Mouse (Mus musculus): ENCODE results near the gene Tgm4. TPM values are rescaled to one million over a fixed set of nuclear protein-coding genes. Genes with fewer than 3 reads are reported as not detected.
A peak's percentile ranks its signal among the peaks of the same experiment; 100 is the strongest.

The Tgm4 gene
- polyA plus RNA-seq, 1 experiment, result 0.36 TPM

GRCm38 (mm10) chr9:123079149-123079548 lies 44.6 kb downstream of the Tgm4 start:
- H3K27ac ChIP-seq (ENCODE audit: control insufficient read depth, insufficient read depth, low read length), result no peak overlapping the region
- H3K36me3 ChIP-seq (ENCODE audit: control insufficient read depth, insufficient read depth, low read length), result peaks cover 19% of the 10 kb centered on the region

DNA sequence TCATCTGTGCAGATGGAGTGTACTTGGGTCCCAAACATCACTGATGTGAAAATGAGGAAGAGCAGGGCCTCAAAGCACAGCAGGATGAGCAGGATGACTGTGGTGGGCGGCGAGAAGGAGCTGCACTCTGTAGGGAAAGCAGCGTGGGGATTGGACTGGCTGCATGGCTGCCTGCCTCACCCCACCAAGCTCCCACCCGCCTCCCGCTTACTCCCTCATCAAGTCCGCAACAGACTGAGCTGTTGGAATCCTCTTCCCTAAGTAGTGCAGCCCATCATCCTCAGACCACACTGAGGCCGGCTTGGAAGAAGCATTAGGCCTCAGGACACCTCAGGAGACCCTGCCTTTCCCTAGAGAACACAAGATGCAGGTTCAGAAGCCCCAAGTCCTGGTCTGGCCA lies 45.8 kb downstream of the Tgm4 start:
- WGBS, result 94% methylated on average over 7 of the region's 7 CpGs
- no peak for DNase-seq
- no peak overlapping the region for H3K27ac ChIP-seq (ENCODE audit: control insufficient read depth, insufficient read depth, low read length)
- no peaks in the 10 kb centered on the region for H3K4me1 ChIP-seq (replicated peaks; ENCODE audit: control insufficient read depth, insufficient read depth, low read length)
- no peaks in the 10 kb centered on the region for H3K27me3 ChIP-seq (ENCODE audit: control insufficient read depth, insufficient read depth, low read length)
- H3K4me3 ChIP-seq (ENCODE audit: control insufficient read depth, insufficient read depth, low read length), result no peak overlapping the region
- H3K36me3 ChIP-seq (ENCODE audit: control insufficient read depth, insufficient read depth, low read length), result peaks cover 21% of the 10 kb centered on the region
- TF ChIP-seq POLR2A (IDR thresholded peaks at IDR 0.05; ENCODE audit: control insufficient read depth, extremely low read depth, insufficient read depth, low read length, poor library complexity), result no peak
- TF ChIP-seq CTCF (IDR thresholded peaks at IDR 0.05; ENCODE audit: borderline replicate concordance, control insufficient read depth, extremely low read depth, insufficient read depth, low read length, poor library complexity), result no peak

More at GRCm38 (mm10) chr9:123079149-123079548, 44.6 kb downstream of the Tgm4 start:
- no peak for DNase-seq
- Histone ChIP-seq H3K27me3 (ENCODE audit: control insufficient read depth, insufficient read depth, low read length) (no peaks in the 10 kb centered on the region), H3K4me3 (ENCODE audit: control insufficient read depth, insufficient read depth, low read length) (no peak overlapping the region), H3K4me1 (replicated peaks; ENCODE audit: control insufficient read depth, insufficient read depth, low read length) (no peaks in the 10 kb centered on the region)
- TF ChIP-seq POLR2A (IDR thresholded peaks at IDR 0.05; ENCODE audit: control insufficient read depth, extremely low read depth, insufficient read depth, low read length, poor library complexity), result no peak
- TF ChIP-seq CTCF (IDR thresholded peaks at IDR 0.05; ENCODE audit: borderline replicate concordance, control insufficient read depth, extremely low read depth, insufficient read depth, low read length, poor library complexity), result no peak
- WGBS, result 97% methylated on average over 5 of the region's 5 CpGs

DNA sequence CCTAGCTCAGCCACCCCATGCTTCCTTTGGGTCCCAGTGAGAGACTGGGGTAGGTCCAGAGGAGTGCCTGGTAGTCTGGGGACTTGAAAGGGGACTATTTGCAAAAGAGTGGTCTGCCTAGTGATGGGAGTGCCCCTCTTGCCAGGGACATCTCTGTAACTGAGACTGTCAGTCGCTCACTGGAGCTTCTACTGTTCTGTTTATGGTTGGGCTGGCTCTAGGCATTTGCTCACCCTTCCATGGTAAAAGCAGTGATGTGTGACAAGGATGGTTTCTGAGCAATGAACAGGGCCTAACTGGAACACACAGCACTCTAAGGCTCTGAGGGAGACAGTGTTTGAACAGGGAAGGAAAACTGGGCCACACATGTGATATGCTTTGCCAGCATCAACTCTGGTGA lies 46.3 kb downstream of the Tgm4 start:
- Histone ChIP-seq H3K27me3 (ENCODE audit: control insufficient read depth, insufficient read depth, low read length) (no peaks in the 10 kb centered on the region), H3K4me1 (replicated peaks; ENCODE audit: control insufficient read depth, insufficient read depth, low read length) (no peaks in the 10 kb centered on the region), H3K27ac (ENCODE audit: control insufficient read depth, insufficient read depth, low read length) (no peak overlapping the region), H3K4me3 (ENCODE audit: control insufficient read depth, insufficient read depth, low read length) (no peak overlapping the region), H3K36me3 (ENCODE audit: control insufficient read depth, insufficient read depth, low read length) (peaks cover 19% of the 10 kb centered on the region)
- TF ChIP-seq CTCF (IDR thresholded peaks at IDR 0.05; ENCODE audit: borderline replicate concordance, control insufficient read depth, extremely low read depth, insufficient read depth, low read length, poor library complexity) (no peak), POLR2A (IDR thresholded peaks at IDR 0.05; ENCODE audit: control insufficient read depth, extremely low read depth, insufficient read depth, low read length, poor library complexity) (no peak)
- 94% methylated on average over 1 of the region's 1 CpGs for WGBS
- DNase-seq, result no peak

DNA sequence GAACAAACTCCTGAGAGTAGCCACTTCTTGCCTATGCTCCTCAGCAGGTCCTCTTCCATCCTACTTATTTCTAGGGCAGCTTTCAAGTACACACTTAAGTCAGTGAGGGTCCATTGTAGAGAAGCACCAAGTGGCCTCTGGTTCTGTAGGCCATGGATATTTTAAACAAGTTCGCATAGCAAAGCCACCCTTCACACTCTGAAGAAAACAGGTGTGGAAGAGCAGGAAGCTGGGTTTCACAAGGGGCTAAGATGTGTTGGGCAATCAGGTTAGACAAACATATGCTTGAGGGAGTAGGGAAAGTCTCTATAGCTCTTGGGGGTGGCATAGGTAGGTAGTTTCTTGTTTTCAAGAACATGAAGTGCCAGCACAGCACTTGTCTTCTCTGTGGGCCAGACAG lies 50.8 kb downstream of the Tgm4 start:
- Histone ChIP-seq H3K4me3 (ENCODE audit: control insufficient read depth, insufficient read depth, low read length) (no peak overlapping the region), H3K27me3 (ENCODE audit: control insufficient read depth, insufficient read depth, low read length) (no peaks in the 10 kb centered on the region), H3K36me3 (ENCODE audit: control insufficient read depth, insufficient read depth, low read length) (peaks cover 14% of the 10 kb centered on the region), H3K27ac (ENCODE audit: control insufficient read depth, insufficient read depth, low read length) (no peak overlapping the region), H3K4me1 (replicated peaks; ENCODE audit: control insufficient read depth, insufficient read depth, low read length) (peaks cover 4% of the 10 kb centered on the region; the same call in 1 of the 2 replicates)
- WGBS, result 51% methylated on average over 1 of the region's 1 CpGs
- no peak for DNase-seq
- no peak for TF ChIP-seq CTCF (IDR thresholded peaks at IDR 0.05; ENCODE audit: borderline replicate concordance, control insufficient read depth, extremely low read depth, insufficient read depth, low read length, poor library complexity)
- TF ChIP-seq POLR2A (IDR thresholded peaks at IDR 0.05; ENCODE audit: control insufficient read depth, extremely low read depth, insufficient read depth, low read length, poor library complexity), result no peak

GRCm38 (mm10) chr9:123087558-123087957 lies 53.0 kb downstream of the Tgm4 start:
- H3K36me3 ChIP-seq (ENCODE audit: control insufficient read depth, insufficient read depth, low read length), result peaks cover 14% of the 10 kb centered on the region
- 9% methylated on average over 3 of the region's 3 CpGs for WGBS
- H3K4me1 ChIP-seq (replicated peaks; ENCODE audit: control insufficient read depth, insufficient read depth, low read length), result peaks cover 4% of the 10 kb centered on the region; the same call in 1 of the 2 replicates
- TF ChIP-seq POLR2A (IDR thresholded peaks at IDR 0.05; ENCODE audit: control insufficient read depth, extremely low read depth, insufficient read depth, low read length, poor library complexity) (no peak), CTCF (IDR thresholded peaks at IDR 0.05; ENCODE audit: borderline replicate concordance, control insufficient read depth, extremely low read depth, insufficient read depth, low read length, poor library complexity) (no peak)
- H3K4me3 ChIP-seq (ENCODE audit: control insufficient read depth, insufficient read depth, low read length), result no peak overlapping the region
- no peak for DNase-seq
- peak overlapping the region; percentile 67; the same call in 1 of the 2 replicates for H3K27ac ChIP-seq (ENCODE audit: control insufficient read depth, insufficient read depth, low read length)
- H3K27me3 ChIP-seq (ENCODE audit: control insufficient read depth, insufficient read depth, low read length), result no peaks in the 10 kb centered on the region

GRCm38 (mm10) chr9:123090844-123091243 lies 56.3 kb downstream of the Tgm4 start:
- no peak overlapping the region for H3K4me3 ChIP-seq (ENCODE audit: control insufficient read depth, insufficient read depth, low read length)
- H3K36me3 ChIP-seq (ENCODE audit: control insufficient read depth, insufficient read depth, low read length), result peaks cover 9% of the 10 kb centered on the region
- TF ChIP-seq CTCF (IDR thresholded peaks at IDR 0.05; ENCODE audit: borderline replicate concordance, control insufficient read depth, extremely low read depth, insufficient read depth, low read length, poor library complexity) (no peak), POLR2A (IDR thresholded peaks at IDR 0.05; ENCODE audit: control insufficient read depth, extremely low read depth, insufficient read depth, low read length, poor library complexity) (no peak)
- 73% methylated on average over 4 of the region's 4 CpGs for WGBS
- no peak for DNase-seq
- no peaks in the 10 kb centered on the region for H3K27me3 ChIP-seq (ENCODE audit: control insufficient read depth, insufficient read depth, low read length)
- H3K4me1 ChIP-seq (replicated peaks; ENCODE audit: control insufficient read depth, insufficient read depth, low read length), result peaks cover 4% of the 10 kb centered on the region; the same call in 1 of the 2 replicates
- H3K27ac ChIP-seq (ENCODE audit: control insufficient read depth, insufficient read depth, low read length), result no peak overlapping the region

All from thymus, adult 2 months (tissue).